Mouse (Mus musculus) hindbrain, embryonic 14.5 days (tissue): ENCODE measurements around the gene Cntn5. TPM values are rescaled to one million over a fixed set of nuclear protein-coding genes. Genes with fewer than 3 reads are reported as not detected.
A peak's percentile ranks its signal among the peaks of the same experiment; 100 is the strongest.

Experiments
- ATAC-seq: fragments of 200-750 bp; cut with Nextera tagmentation; 2 replicates; pipeline ENCODE4 v1.8.0; 2017; ENCODE audit warnings: moderate number of reproducible peaks, mild to moderate bottlenecking, moderate TSS enrichment, moderate library complexity; ENCODE audit not compliant: low FRiP score
- DNase-seq: peaks from one replicate; pipeline ENCODE4 v3.0.0-alpha.2; 2015; ENCODE audit warnings: low spot score
- H3K27ac ChIP-seq: fragments of 300-500 bp; sonication (generic); 2 replicates; pipeline ENCODE4 v1.5.1; 2014; ENCODE audit warnings: mild to moderate bottlenecking, moderate library complexity
- H3K27me3 ChIP-seq: fragments of 300-500 bp; sonication (generic); 2 replicates; pipeline ENCODE4 v1.6.1; 2014; ENCODE audit warnings: mild to moderate bottlenecking, low read length, mixed read lengths; ENCODE audit not compliant: control insufficient read depth, insufficient read depth
- H3K36me3 ChIP-seq: fragments of 300-500 bp; sonication (generic); replicated peaks from 2 replicates; pipeline ENCODE4 v1.6.1; 2014; ENCODE audit not compliant: control insufficient read depth, insufficient read depth
- H3K4me1 ChIP-seq: fragments of 300-500 bp; sonication (generic); replicated peaks from 2 replicates; pipeline ENCODE4 v1.6.1; 2014; ENCODE audit warnings: antibody characterized with exemption, low read length, mixed read lengths; ENCODE audit not compliant: control insufficient read depth, insufficient read depth
- H3K4me2 ChIP-seq: fragments of 300-500 bp; sonication (generic); replicated peaks from 2 replicates; pipeline ENCODE4 v1.6.1; 2014; ENCODE audit warnings: mild to moderate bottlenecking, moderate library complexity
- H3K4me3 ChIP-seq: fragments of 300-500 bp; sonication (generic); replicated peaks from 2 replicates; pipeline ENCODE4 v1.5.1; 2014; ENCODE audit warnings: mild to moderate bottlenecking, low read length
- H3K9ac ChIP-seq: fragments of 300-500 bp; sonication (generic); 2 replicates; pipeline ENCODE4 v1.6.1; 2014
- H3K9me3 ChIP-seq: fragments of 300-500 bp; sonication (generic); 2 replicates; pipeline ENCODE4 v1.6.1; 2016; ENCODE audit warnings: low read length; ENCODE audit not compliant: control insufficient read depth
- WGBS: fragments of 180-500 bp; shearing (Covaris S2); extraction: QIAGEN DNeasy Blood & Tissue Kit; methylation state at CpG from one replicate; pipeline ENCODE4 v1.1.7; 2014; 5-methylcytosine and 5-hydroxymethylcytosine counted together
- polyA plus RNA-seq: library from polyadenylated mRNA; unstranded; fragments of >200 nt; fragmentation: Nextera tagmentation; extraction: Ambion mirVana; gene quantifications from 2 replicates; pipeline ENCODE4 v1.2.1, GENCODE M21; 2014

Cntn5 gene
- 20.8 and 22.0 TPM in 2 replicates for polyA plus RNA-seq

GRCm38 (mm10) chr9:10904616-10905363 lies at the start of gene Cntn5:
Gene Cntn5 (minus strand): TSS chr9:10904775.
- H3K4me3 ChIP-seq: peak within 1 kb of the TSS; percentile 47
- peak within 1 kb of the TSS; percentile 63 for H3K27ac ChIP-seq
- H3K4me2 ChIP-seq: peak within 1 kb of the TSS; percentile 57
- WGBS: 2% methylated on average over 28 of the region's 28 CpGs
- H3K9ac ChIP-seq: peak within 1 kb of the TSS; percentile 59
- no peaks in the 10 kb centered on the region for H3K36me3 ChIP-seq
- H3K9me3 ChIP-seq: no peaks in the 10 kb centered on the region
- peaks cover 8% of the 10 kb centered on the region; the same call in 1 of the 2 replicates for H3K4me1 ChIP-seq
- peak; percentile 74 for DNase-seq
- no peaks in the 10 kb centered on the region for H3K27me3 ChIP-seq
- ATAC-seq: peak; percentile 92

GRCm38 (mm10) chr9:10950470-10950869 lies 45.9 kb upstream of the Cntn5 start:
- H3K4me2 ChIP-seq: no peak overlapping the region
- H3K27ac ChIP-seq: no peak overlapping the region
- no peaks in the 10 kb centered on the region for H3K9me3 ChIP-seq
- no peaks in the 10 kb centered on the region for H3K27me3 ChIP-seq
- DNase-seq: no peak
- no peaks in the 10 kb centered on the region for H3K36me3 ChIP-seq
- no peak for ATAC-seq
- H3K4me3 ChIP-seq: no peak overlapping the region
- no peaks in the 10 kb centered on the region for H3K4me1 ChIP-seq
- no peak overlapping the region for H3K9ac ChIP-seq

DNA sequence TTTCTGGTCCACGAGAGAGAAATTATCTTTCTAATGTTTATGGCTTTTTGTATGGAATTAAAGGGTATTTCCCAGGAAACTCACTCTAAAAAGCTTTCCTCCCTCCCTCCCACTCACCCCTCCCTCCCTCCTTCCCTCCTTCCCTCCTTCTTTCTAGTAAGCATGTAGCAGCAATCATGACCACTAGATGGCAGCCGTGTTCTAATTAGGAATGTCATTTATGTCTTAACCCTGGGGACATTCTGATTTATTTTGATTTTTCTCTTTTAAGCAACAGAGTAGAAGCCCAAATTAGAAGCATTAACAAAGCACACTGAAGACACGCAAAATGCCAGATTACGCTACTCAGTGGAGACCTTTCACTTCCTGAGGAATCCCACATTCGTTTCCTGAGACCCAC lies 5.0 kb upstream of the Cntn5 start:
- H3K9me3 ChIP-seq: no peaks in the 10 kb centered on the region
- WGBS: 22% methylated on average over 5 of the region's 5 CpGs
- ATAC-seq: peak; percentile 61
- no peak overlapping the region for H3K4me3 ChIP-seq
- H3K9ac ChIP-seq: no peak overlapping the region
- H3K27me3 ChIP-seq: no peaks in the 10 kb centered on the region
- no peaks in the 10 kb centered on the region for H3K36me3 ChIP-seq
- peak; percentile 93 for DNase-seq
- peaks cover 8% of the 10 kb centered on the region; the same call in 1 of the 2 replicates for H3K4me1 ChIP-seq
- H3K27ac ChIP-seq: no peak overlapping the region
- no peak overlapping the region for H3K4me2 ChIP-seq

DNA sequence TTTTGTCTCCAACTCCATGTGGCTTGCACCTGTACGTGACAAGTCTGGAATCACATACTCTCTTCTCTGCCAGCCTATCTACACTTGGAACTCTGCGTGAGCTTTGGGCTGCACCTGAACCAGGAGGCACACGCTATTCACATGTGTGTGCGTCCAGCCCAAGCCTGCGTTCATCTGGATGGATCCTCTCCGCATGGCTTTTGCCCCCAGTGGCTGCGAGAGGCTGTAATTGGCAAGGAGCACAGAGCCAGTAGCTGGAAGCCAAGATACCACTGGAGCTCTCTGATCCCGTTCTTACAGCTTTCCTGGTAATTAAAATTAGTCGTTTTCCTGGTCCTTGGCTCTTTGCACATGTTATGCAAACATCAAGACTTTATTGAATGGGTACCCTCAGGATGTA lies 1.1 kb upstream of the Cntn5 start:
- no peak overlapping the region for H3K4me3 ChIP-seq
- H3K9me3 ChIP-seq: no peaks in the 10 kb centered on the region
- H3K4me2 ChIP-seq: 0 out of 2 replicates have a peak overlapping the region, but pooled peaks have one; percentile 57
- DNase-seq: no peak
- WGBS: 57% methylated on average over 9 of the region's 9 CpGs
- H3K36me3 ChIP-seq: no peaks in the 10 kb centered on the region
- peaks cover 8% of the 10 kb centered on the region; the same call in 1 of the 2 replicates for H3K4me1 ChIP-seq
- no peak overlapping the region for H3K9ac ChIP-seq
- H3K27me3 ChIP-seq: no peaks in the 10 kb centered on the region
- no peak overlapping the region for H3K27ac ChIP-seq
- ATAC-seq: 0 out of 2 replicates have a peak, but pooled peaks have one; percentile 22

DNA sequence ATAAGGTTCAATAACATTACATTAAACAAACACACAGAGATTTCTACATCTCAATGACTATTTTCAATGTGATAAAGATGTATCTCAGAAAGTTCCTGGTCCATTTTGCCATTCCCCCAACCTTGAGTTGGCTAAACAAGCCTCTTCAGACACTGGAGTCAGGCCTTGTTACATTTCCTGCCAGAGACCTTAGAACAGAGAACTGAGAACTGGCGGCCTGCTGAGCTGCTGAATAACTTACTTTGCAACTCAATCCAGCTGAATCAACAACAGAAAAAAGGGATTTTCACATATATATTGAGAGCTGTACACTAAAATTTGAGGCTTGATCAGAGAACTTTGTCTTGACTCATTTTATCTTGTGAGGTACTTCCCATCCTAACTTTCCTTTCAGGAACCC lies 24.8 kb downstream of the Cntn5 start:
- Histone ChIP-seq H3K4me1 (no peaks in the 10 kb centered on the region), H3K9me3 (no peaks in the 10 kb centered on the region), H3K27me3 (no peaks in the 10 kb centered on the region), H3K4me3 (no peak overlapping the region), H3K4me2 (no peak overlapping the region), H3K27ac (no peak overlapping the region), H3K36me3 (no peaks in the 10 kb centered on the region), H3K9ac (no peak overlapping the region)
- DNase-seq (no peak), ATAC-seq (no peak)
- 54% methylated on average over 1 of the region's 1 CpGs for WGBS

- Histone ChIP-seq H3K9me3 (no peaks in the 10 kb centered on the region), H3K4me2 (no peak overlapping the region), H3K9ac (no peak overlapping the region), H3K4me3 (no peak overlapping the region), H3K36me3 (no peaks in the 10 kb centered on the region), H3K27me3 (no peaks in the 10 kb centered on the region), H3K4me1 (no peaks in the 10 kb centered on the region), H3K27ac (no peak overlapping the region)
- ATAC-seq (no peak), DNase-seq (no peak)
- 84% methylated on average over 3 of the region's 3 CpGs for WGBS
These were observed 30.7 kb downstream of the Cntn5 start for GRCm38 (mm10) chr9:10873881-10874280.

DNA sequence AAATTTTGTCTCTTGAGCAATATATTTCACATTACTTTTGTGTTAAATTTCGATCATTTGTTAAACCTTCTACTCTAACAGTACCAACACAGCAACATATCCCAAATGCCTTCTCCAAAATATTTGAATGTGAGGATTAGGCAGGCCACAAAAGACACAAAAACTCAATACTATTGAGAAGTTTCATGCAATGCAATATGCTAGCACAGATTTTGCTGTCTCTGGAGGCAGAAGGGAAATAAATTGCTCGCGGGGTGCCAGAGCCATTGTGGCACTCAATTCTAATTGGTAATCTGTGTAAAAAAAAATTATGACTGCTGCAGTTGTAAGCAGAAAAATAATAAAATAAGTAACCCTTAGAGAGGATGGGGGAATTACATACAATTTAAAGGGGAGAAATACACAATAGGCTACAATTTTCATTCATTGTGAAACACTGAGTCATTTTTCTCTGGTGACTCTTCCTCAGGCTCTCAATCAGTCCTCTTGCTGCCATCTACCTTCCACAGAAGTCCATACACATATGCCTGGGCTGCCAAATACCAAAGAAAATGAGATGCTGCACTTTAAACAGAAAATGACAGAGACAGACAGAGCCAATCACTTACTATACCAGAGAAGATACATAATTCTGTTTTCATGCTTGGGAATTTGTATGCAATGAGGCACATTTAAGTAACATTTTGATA lies 48.2 kb downstream of the Cntn5 start:
- Histone ChIP-seq H3K27ac (no peak overlapping the region), H3K36me3 (no peaks in the 10 kb centered on the region), H3K4me3 (no peak overlapping the region), H3K4me2 (no peak overlapping the region), H3K9ac (no peak overlapping the region), H3K4me1 (no peaks in the 10 kb centered on the region), H3K9me3 (no peaks in the 10 kb centered on the region), H3K27me3 (no peaks in the 10 kb centered on the region)
- 80% methylated on average over 3 of the region's 3 CpGs for whole genome bisulfite sequencing
- peak; percentile 25 for DNase-seq
- ATAC-seq: no peak; the same call in 1 of the 2 replicates

DNA sequence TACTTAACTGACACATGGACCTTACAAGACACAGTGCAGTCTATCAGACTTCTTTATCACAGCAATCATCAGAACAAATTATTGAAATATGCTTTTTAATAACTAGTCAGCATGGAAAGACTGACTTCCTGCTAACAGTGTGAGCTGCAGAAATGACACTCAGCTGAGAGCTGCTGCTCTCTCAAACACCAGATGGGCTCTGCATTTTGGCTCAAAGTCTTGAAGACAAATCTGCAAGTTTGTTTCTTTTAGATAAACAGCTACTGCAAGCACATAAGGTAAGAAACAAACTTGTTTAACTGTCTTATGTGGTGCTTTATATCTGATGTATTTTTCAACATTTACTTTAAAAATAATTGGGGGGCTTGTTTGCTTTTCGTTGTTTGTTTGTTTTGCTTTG lies 87.9 kb downstream of the Cntn5 start:
- Histone ChIP-seq H3K4me3 (no peak overlapping the region), H3K27me3 (no peaks in the 10 kb centered on the region), H3K9me3 (no peaks in the 10 kb centered on the region), H3K9ac (no peak overlapping the region), H3K27ac (no peak overlapping the region), H3K36me3 (no peaks in the 10 kb centered on the region), H3K4me2 (no peak overlapping the region), H3K4me1 (no peaks in the 10 kb centered on the region)
- no peak for ATAC-seq
- WGBS: 80% methylated on average over 1 of the region's 1 CpGs
- DNase-seq: no peak

DNA sequence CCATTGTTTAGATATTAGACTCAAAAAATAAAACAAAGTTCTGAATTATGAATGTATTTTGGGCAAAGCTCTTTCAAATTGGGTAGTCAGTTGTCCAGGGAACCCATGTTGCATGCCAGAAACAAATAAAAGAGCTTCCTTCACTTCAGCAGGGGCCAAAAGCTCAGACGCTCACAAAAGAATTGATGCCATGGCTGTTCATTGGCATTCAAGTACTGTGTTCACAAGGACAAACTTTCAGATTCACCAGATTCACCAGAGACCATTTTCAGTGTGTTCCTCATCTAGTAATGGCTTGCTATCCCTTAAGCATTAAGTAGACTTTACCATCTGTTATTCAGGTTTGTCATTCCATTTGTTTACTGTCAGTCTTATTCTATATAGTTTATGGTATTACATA lies 107.4 kb downstream of the Cntn5 start:
- ATAC-seq (no peak), DNase-seq (no peak)
- Histone ChIP-seq H3K27ac (no peak overlapping the region), H3K4me2 (no peak overlapping the region), H3K9ac (no peak overlapping the region), H3K27me3 (no peaks in the 10 kb centered on the region), H3K4me1 (no peaks in the 10 kb centered on the region), H3K4me3 (no peak overlapping the region), H3K9me3 (no peaks in the 10 kb centered on the region), H3K36me3 (no peaks in the 10 kb centered on the region)
- 45% methylated on average over 1 of the region's 1 CpGs for WGBS
